Mouse (Mus musculus) heart, postnatal 4 days (tissue): ENCODE measurements around the gene Vps13c. TPM values are rescaled to one million over a fixed set of nuclear protein-coding genes. Genes with fewer than 3 reads are reported as not detected.

Source experiments
- DNase-seq: peaks from one replicate; pipeline ENCODE4 v3.0.0; 2021
- total RNA-seq, 2 experiments: library from RNA; stranded (reverse); gene quantifications; 2 replicates each; pipeline ENCODE4 v1.2.3; 2021

Vps13c gene
- total RNA-seq, 2 experiments from 2014 or later, result 28.9 to 30.7 TPM

DNA sequence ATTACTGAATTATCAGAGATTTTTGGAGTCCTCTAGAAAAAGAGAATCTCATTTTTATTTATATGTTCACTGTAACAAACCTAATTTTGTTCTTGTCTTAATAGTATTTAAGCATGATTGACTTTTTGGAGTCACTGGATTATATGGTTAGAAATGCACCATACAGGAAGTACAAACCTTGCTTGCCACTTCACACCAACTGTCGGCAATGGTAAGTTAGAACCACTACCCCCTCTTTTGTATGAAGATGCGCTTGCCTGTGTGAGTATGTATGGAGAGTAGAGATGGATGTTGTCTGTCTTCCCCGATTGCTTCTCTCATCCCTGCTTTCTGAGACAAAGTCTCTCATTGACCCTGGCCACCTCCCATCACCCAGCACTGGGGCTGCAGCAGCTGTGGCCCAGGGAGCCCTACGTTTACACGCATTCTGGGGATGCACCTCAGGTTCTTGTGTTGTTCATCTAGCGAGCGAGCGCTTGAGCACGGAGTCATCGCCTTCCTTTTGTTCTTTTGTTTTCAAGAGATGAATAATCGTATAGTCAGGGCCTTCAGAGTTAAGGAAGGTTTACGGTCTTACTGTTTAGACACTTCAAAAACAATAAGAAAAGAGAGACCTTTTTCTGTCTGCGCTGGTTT lies 43.3 kb downstream of the Vps13c start:
- DNase-seq, result no peak

DNA sequence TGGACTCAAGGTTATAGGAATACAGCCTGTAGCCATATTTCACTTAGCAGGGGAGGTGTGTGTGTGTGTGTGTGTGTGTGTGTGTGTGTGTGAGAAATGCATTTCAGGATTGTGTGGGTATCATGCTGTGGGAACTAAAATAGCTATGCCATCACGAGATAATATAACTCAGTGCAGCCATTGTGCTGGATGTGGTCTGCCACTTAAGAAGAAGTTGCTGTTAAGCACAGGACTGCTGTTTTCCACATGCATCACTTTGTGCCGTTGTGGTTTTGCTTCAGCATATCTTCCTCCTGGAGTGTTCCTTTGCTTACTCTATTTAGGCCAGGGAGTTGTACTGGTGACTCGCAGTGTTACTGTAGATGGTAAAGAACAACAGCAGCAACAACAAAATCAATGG lies 43.9 kb downstream of the Vps13c start:
- no peak for DNase-seq

DNA sequence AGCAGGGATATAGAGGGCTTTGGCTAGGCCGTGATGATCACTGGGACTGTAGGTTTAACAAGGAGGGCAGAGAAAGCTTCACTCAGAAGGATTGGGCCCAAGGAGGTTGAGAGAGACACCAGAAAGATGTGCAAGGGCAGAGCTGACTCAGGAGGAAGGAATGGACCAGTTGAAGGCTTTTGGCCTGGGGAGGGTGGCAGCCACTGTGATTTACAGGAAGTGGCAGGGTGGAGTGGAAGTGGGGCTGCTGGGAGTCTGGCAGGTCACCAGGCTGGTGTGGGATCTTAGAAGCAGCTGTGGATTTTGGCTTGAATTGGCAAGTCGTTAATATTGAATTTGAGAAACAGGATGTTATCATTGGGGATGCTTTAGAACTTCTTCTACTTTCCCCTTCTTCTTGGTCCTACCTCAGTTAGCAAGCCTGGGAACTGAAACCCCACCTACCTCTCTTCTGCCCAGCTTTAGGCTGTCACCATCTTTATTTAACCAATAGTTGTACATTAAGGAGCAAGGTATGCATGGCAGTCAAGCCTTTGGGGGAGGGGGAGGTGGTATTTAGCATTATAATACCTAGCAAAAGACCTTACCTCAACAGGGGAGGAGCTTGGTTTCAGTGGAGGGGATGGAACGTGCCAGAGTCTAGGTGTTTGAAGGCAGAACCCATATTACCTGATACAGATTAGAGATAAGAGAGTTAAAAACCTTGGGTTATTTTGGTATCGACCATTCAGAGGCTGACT lies 47.0 kb downstream of the Vps13c start:
- DNase-seq, result peak; percentile 11

DNA sequence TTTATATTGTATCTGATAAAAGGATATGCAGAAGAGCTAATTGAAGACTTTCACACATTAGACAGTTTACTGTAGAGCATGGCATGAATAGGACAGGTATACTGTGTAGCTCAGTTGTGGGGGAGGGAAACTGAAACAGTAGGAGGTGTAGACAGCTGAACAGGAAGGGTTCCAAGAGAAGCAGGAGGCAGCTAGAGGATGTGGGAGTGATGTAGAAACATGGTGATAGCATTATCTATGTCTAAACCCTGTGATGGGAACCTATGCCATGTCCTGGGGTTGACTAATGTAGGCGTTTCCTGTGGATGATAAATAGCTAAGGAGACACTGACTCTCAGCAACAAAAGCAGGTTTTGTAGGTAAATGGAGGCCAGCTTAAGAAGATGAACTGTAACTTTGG lies 53.3 kb downstream of the Vps13c start:
- no peak for DNase-seq

DNA sequence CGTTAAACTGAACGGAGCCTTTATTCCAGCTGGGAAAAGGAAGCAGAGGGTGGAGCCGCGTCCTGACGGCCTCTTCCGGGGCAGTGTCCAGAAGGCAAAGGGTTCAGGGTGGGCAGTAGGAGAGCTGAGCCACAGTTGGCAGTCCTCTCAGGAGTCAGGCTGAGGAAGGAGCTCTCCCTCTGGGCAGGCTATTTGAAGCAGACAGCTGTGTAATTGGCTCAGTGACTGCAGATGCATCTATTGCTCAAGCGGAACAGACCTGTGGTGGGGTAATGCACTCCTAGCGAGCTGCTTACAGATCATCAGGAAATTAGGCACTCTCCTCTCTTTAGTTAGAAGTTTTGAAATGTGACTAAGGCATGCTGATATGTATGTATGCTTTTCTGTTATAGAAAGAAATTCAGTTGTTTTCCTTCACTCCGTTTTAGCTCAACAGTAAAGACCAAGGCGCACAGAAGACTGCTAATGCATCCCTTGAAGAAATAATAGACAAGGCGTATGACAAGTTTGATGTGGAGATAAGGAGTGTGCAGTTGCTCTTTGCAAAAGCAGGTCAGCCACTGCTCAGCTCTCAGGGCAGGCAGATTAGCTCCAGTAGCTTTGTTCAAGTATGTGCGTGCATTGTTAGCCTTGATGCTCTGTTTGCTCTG lies 56.6 kb downstream of the Vps13c start:
- DNase-seq, result no peak

DNA sequence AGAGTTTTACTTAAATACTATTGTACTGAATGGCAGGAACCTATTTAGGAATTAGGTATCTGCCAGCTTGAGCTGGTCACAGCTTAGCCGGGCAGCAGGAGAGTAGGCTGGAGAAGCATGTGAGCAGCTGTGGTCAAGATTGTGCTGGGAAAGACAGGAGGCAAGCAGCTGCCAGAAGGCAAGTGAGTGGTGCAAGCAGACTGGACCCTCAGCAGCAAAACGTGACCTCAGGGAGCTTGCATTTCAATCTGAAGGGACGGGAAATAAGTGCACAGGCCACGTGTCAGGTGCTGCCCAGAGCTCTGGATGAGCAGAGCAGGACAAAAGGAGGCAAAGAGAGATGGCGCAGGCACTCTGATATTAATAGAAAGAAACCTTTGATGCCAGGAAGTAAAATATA lies 60.2 kb downstream of the Vps13c start:
- no peak for DNase-seq

DNA sequence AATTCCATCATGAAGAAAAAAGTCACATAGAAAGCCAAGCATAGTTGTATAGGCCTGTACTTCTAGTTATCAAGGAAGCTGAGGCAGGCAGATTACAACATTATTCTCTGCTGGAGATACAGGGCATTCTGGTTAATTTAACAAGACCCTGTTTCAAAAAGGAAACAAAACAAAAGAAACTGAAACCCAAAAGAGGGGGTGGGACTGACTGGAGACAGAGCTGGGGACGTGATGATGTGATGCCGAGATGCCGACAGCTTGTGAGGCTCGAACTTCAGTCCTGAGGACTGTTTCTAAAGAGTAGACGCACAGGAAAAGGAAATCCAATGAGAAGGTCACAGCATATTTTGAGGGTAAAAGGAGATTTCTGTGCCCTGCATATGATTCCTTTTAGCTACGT lies 64.2 kb downstream of the Vps13c start:
- DNase-seq, result no peak

DNA sequence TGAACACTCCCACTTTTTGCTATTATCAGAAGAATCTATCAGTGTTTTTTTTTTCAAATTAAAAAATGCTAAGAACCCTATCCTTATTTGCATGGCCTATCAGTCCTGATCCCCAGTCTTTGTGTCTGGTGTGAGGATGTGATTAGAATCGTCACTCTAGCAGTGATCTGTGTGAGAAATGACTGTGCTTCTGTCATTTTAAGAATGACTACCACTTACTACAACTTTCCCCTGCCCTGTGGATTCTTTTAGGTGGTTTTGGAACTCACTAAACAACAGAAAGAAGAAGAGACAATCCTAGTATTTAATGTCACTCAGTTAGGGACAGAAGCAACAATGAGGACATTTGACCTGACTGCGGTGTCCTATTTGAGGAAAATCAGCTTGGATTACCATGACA lies 65.3 kb downstream of the Vps13c start:
- DNase-seq, result no peak

DNA sequence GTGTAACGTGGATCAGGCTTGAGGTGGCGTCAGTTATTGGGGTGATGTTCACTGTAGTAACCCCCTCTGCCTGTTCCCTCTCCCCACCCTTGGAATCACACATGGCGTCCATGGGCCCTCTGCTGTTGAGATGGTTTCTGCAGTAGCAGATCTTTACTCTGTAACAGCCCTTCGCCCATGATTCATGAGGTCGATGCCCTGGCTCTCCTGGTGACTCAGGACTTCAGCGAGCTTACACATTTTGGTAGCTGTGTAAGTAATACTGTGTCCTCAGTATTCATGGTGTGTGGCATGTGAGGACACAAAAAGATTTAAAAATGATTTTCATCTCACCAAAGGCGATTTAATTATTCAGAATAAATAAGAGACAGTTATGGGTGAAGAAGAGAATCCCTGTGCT lies 74.5 kb downstream of the Vps13c start:
- no peak for DNase-seq

DNA sequence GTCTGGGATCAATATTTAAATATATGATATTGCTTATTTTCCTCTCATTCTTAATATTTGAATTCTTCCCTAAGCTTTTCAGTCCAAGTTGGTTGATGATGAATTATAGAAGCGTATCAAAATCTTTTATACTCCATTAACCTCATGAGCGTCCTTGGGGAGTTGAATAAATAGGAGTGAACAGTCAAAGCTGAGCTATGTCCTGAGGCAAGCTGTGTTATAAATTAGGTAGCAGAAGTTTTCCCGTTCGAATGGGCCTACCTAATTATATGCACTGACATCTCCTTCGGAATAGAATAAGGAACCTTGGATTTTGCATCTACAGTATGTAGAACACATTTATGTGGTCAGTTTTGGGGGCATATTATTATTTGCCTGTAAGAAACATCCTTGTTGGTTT lies 82.2 kb downstream of the Vps13c start:
- no peak for DNase-seq

DNA sequence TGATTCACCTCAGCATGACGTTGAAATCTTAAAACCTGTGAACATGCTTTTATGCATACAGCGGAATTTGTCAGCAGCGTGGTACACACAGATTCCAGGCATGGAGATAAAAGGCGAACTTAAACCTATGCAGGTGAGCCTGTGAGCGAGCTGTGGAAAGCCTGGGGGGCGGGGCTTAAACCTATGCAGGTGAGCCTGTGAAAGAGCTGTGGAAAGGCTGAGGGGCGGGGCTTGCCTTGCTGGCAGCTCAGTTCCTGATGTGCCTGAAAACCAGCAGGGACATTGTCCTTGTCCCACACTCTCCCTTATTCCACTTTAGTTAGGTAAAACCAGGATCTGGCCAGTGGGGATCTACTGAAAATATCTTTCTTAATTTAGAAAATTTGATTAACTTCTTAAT lies 90.4 kb downstream of the Vps13c start:
- no peak for DNase-seq

DNA sequence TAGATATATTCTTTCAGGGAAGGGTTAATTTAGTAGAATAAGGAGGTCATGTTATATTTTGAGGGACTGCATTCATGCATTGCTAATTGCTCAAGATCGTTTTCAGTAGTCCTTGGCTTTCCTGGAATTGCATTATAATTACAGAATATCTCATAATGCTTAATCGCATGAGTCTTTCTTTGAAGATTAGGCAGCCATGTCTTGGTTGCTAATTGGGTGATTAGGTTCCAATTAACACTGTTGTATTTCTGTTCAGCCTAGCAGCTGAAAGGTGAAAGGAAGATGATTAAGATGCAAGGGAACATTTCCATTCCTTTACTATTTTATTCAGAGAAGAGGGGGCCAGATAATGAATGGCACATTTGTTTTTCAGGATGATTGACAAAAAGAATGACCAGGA lies 97.1 kb downstream of the Vps13c start:
- DNase-seq, result no peak

DNA sequence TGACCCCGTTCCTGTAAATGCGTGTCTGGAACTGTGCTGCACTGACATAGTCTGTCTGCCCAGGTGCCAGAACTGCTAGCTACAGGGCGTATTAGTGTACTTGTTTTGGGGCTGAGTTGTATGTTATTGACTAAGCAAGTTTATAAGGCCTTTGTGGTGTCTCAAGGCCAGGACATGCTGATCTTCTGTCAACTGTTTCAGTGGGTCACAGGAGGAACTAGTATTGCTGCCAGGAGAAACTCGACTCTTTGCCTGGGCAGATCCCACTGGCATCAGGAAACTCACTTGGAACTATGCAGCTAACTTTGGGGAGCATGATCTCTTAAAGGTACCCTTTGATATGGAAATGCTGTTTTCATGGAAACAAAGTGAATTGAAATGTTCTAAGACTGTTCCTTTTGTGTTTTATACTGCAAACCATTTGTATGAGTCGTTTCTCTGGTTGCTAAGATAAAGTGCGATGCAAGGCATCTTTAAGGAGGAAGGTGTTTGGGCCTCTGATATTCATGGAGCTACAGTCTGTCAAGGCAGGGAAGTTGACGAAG lies 115.3 kb downstream of the Vps13c start:
- no peak for DNase-seq

DNA sequence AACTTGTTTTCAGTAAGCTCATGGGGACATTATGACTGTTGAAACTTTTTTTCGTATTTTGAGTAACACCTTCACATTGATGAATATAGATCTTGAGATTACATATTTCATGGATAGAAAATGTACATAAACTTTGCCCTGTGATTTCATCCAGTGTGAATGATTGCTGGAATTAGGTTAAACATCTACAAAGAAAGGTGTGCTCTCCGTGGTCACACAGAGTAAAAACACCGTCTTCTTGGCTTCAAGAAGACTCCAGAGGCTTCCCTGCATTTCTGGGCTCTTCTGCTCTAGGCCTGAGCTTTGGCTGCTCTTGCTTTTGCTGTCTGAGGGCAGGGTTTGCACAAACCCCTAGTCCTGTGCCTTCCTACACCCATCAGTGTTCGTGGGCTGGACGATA lies 121.8 kb downstream of the Vps13c start:
- DNase-seq, result no peak

DNA sequence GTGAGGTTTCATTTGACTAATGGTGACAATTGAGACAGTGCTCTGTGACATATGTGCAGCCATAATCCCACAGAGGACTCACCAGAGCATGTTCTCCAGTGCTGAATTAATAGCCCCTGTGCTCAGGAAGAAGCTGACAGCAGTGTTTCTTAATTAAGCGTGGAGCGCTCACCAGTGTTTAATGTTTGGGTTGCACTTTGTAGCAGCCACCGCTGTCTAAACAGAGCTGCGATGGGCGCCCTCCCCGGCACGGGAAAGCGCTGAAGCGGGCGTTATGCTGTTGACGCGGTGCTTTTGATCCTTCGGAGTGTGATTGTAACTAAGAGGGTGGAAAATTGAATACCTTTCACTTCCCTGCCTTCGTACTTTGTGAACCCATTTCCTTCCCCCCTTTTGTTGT lies 125.7 kb downstream of the Vps13c start:
- DNase-seq, result no peak

DNA sequence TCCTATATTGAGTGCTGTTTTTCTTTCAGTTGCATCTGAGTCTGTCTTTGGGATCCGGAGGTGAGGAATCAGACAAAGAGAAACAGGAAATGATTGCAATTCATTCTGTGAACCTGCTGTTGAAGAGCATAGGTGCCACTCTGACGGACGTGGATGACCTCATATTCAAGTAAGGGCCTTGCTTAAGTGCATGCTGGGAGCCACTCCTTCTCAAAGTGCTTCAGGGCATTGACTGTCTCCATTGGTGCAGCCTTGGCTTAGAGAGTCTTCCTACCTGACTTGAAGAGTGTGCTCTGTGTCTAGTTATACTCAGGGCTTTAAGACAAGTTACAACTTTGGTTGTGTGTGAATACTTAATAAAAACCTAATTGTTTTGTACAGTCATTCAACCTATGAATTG lies 126.8 kb downstream of the Vps13c start:
- no peak for DNase-seq

DNA sequence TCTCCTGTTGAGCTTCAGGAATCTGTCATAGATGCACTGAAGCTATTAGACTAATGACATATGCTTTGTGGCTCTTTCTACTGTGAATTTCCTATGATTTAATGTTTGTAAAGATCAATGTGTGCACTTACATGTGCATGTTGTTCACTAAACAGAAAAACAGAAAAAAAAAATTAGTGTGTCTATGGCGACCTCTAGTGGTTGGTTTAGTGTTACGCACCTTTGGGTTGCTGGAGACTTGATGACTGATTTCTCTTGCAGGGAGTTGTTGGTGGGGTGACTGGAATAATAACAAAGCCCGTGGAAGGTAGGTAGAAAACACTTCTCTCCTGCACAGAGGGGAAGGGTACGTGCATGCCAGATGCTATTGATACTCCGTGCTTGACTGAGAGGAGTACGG lies 133.3 kb downstream of the Vps13c start:
- no peak for DNase-seq

DNA sequence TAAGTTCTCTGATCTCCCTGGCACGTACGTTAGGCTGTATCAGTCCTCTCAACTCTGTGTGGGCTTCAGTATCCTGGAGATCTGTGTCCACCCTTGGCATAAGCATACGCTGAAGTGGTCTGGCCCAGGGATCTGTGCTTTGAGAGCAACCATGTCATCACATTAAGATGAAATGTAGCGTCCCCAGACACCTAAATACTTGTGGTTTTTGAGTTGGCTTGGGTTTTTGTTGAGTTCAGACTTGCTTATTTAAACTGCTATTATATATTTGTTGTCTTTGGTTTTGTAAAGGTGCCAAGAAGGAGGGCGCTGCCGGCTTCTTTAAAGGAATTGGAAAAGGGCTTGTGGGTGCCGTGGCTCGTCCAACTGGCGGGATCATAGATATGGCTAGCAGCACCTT lies 135.3 kb downstream of the Vps13c start:
- DNase-seq, result no peak

DNA sequence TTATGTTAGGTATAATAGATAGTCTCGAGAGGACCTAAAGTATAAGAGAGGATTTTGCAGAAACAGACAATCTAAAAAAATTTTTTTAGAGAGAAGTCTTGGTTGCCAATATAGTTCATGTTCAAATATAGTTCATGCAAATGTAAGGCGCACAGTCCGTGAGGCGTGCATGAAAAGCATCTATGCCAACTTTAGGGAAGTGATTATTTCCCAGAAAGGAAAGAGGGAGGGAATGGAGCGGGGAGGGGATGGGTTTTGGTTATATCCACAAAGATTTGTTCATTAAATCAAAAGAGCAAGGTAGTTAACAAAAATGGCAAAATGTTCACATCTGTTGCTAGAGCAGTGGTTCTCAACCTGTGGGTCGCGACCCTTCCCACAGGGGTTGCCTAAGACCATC lies 166.4 kb downstream of the Vps13c start:
- DNase-seq, result no peak

DNA sequence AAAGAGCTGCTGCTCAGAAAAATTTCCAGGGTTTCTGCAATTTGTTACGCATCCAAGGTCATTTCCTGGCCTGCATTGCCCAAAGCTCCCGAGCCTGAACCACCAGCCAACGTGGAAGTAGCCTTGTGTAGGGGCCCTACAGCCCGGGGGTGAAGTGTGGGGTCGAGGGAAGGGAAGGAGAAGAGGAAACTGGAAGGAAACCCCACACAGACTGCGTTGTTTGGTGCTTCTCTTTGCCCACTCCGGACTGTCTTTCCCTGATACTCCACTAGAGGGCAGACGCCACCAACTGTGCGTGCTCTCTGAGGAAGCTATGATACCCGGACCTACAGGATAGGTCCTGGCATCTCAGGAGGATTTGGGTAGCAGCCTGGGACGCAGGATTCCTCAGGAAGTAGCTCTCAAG lies 174.8 kb downstream of the Vps13c start:
- DNase-seq, result peak; percentile 87

DNA sequence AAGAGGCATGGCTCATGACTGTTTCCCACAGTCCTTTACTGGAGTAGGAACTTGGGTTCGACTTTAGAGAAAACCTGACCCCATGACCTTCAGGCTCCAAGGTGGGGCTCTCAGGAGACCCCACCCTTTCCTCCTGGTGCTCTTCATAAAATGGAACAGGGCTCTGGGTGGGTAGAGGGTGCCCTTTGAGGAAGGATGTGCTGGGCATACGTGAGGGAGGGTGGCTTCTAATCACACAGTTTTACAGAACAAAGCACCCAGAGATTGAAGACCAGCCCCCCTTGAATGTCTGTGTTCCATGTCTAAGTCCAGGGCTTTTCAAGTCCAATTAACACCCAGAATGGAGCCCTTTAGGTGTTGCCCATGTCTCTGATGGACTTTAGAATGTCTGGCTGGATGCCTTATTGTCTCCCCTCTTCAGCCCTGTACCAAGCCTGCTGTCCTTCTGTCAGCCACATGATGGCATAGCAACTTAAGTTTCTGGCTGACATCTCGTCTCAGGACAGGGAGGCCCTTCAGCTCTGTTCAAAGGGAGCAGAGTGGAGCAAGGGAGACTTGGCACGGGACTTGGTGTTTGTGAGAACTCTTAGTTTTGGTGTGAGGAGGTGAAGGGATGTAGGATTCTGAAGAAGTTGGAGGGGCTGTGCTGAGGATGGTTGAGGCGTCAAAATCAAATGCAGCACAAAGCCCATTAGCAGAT lies 176.2 kb downstream of the Vps13c start:
- DNase-seq, result peak; percentile 71

DNA sequence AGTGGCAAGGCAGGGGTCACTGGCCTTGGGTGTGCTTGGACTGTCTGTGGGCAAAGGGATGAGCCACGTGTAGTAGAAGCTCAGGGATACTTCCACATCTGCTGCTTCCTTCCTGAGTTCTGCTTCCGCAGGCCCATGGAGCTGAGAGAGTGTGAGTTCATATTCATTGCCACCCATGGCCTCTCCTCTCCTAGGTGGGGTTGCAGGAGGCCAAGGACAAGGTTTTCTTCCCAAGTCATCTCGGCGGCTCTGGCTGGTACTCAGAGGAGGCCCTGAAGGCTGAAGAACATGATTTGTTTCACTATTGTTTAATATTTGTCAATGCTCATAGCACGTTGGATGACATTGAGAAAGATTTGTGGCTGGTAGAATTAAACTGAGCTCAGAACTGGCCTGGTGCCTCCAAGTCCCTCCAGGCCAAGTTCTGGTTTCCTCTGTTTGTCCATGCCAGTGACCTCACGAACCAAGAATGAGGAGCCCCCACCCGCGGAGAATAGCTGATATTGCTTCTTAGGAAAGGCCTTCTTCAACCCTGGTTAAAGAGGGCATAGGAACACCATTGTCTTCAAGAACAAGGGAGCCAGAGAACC lies 180.7 kb downstream of the Vps13c start:
- peak; percentile 33 for DNase-seq
